Mouse (Mus musculus) T-cell, adult 2 months (primary cell): ENCODE measurements around the gene Ifnab.
A peak's percentile ranks its signal among the peaks of the same experiment; 100 is the strongest.

ENCODE experiments used
- DNase-seq: peaks from one replicate; pipeline ENCODE4 v3.0.0; 2022; ENCODE audit warnings: low spot score

Ifnab gene

GRCm38 (mm10) chr4:88691259-88691658 is at the start of gene Ifnab:
Gene Ifnab, minus strand, starts transcription at chr4:88691359.
- no peak for DNase-seq

- no peak for DNase-seq
Measured at GRCm38 (mm10) chr4:88739036-88739435, 47.9 kb upstream of the Ifnab start.

- peak; percentile 66 for DNase-seq
Measured at GRCm38 (mm10) chr4:88738480-88738879, 47.3 kb upstream of the Ifnab start.

GRCm38 (mm10) chr4:88727324-88727723 is 36.2 kb upstream of the Ifnab start:
- peak; percentile 43 for DNase-seq

- DNase-seq, result no peak
Measured at GRCm38 (mm10) chr4:88726727-88727126, 35.6 kb upstream of the Ifnab start.

- no peak for DNase-seq
Measured at GRCm38 (mm10) chr4:88723497-88724090, 32.4 kb upstream of the Ifnab start.

- peak; percentile 79 for DNase-seq
Measured at GRCm38 (mm10) chr4:88721791-88722721, 30.9 kb upstream of the Ifnab start, which contains the start of the genes Gm26566 and Klhl9. Gene Gm26566, plus strand, starts transcription at chr4:88721805. Gene Klhl9, minus strand, starts transcription at chr4:88722465.

GRCm38 (mm10) chr4:88718715-88719114 is 27.6 kb upstream of the Ifnab start:
- no peak for DNase-seq

GRCm38 (mm10) chr4:88715059-88715458 is 23.9 kb upstream of the Ifnab start:
- DNase-seq, result no peak

- DNase-seq, result no peak
Measured at GRCm38 (mm10) chr4:88714281-88714680, 23.1 kb upstream of the Ifnab start.

- no peak for DNase-seq
Measured at GRCm38 (mm10) chr4:88707128-88707826, 16.1 kb upstream of the Ifnab start.

GRCm38 (mm10) chr4:88705924-88706323 is 14.8 kb upstream of the Ifnab start:
- DNase-seq, result no peak

GRCm38 (mm10) chr4:88699301-88699700 is 8.1 kb upstream of the Ifnab start:
- DNase-seq, result no peak

GRCm38 (mm10) chr4:88698781-88699180 is 7.6 kb upstream of the Ifnab start:
- DNase-seq, result no peak

GRCm38 (mm10) chr4:88697753-88698152 is 6.6 kb upstream of the Ifnab start:
- no peak for DNase-seq

- DNase-seq, result no peak
Measured at GRCm38 (mm10) chr4:88697108-88697507, 5.9 kb upstream of the Ifnab start.

- DNase-seq, result peak; percentile 67
Measured at GRCm38 (mm10) chr4:88696237-88696884, 5.2 kb upstream of the Ifnab start.

- peak; percentile 38 for DNase-seq
Measured at GRCm38 (mm10) chr4:88693392-88693791, 2.2 kb upstream of the Ifnab start.

- peak; percentile 73 for DNase-seq
Measured at GRCm38 (mm10) chr4:88692537-88692936, 1.4 kb upstream of the Ifnab start.

GRCm38 (mm10) chr4:88683812-88684211 is 7.3 kb downstream of the Ifnab start, which contains the start of gene Ifna2:
Gene Ifna2, minus strand, starts transcription at chr4:88683912.
- DNase-seq, result no peak

GRCm38 (mm10) chr4:88681353-88681752 is 9.8 kb downstream of the Ifnab start:
- DNase-seq, result no peak

- DNase-seq, result peak; percentile 27
Measured at GRCm38 (mm10) chr4:88680362-88680761, 10.8 kb downstream of the Ifnab start.
